7 mouse cellular contexts compared by ENCODE assay signal in genomic region chr11:118443201-118443970, GRCm38 (mm10). TPM values are rescaled to one million over a fixed set of nuclear protein-coding genes. Genes with fewer than 3 reads are reported as not detected.
DNase-seq lines count a peak whose midpoint lies in the region; ATAC-seq and TF ChIP-seq lines count a peak whose summit lies in the region.

No protein-coding gene starts in this region.

- peak; percentile 89 for TF ChIP-seq CTCF in forebrain, postnatal 0 days (IDR thresholded peaks at IDR 0.05; ENCODE audit: low read depth)
- peak; percentile 88 for TF ChIP-seq CTCF in kidney, adult 2 months (conservative IDR thresholded peaks at IDR 0.05; ENCODE audit: insufficient read depth, insufficient read length, low read depth, low read length)
- peak; percentile 94 for TF ChIP-seq CTCF in lung, embryonic 14.5 days (IDR thresholded peaks at IDR 0.05; ENCODE audit: low read depth)
- TF ChIP-seq CTCF in small intestine, adult 2 months (IDR thresholded peaks at IDR 0.05; ENCODE audit: extremely low read depth, insufficient read length, insufficient replicate concordance, low read depth, low read length) = peak; percentile 96

- no peak overlapping the region for H3K27ac ChIP-seq in forebrain, postnatal 0 days (ENCODE audit: low read depth, low read length)
- no peak overlapping the region for H3K27ac ChIP-seq in kidney, adult 2 months (ENCODE audit: insufficient read depth, low read depth, low read length)
- H3K27ac ChIP-seq in lung, embryonic 14.5 days (ENCODE audit: low read depth) = no peak overlapping the region
- no peak overlapping the region for H3K27ac ChIP-seq in small intestine, adult 2 months (ENCODE audit: insufficient read depth, low read depth, low read length)

- H3K4me1 ChIP-seq in forebrain, postnatal 0 days (ENCODE audit: insufficient read depth) = peaks cover 5% of the 10 kb centered on the region; the same call in 1 of the 2 replicates
- H3K4me1 ChIP-seq in kidney, adult 2 months (ENCODE audit: control insufficient read depth, insufficient read depth, low read length) = peaks cover 8% of the 10 kb centered on the region; the same call in 1 of the 2 replicates
- H3K4me1 ChIP-seq in lung, embryonic 14.5 days (ENCODE audit: insufficient read depth) = 0 out of 2 replicates have a peak, but pooled peaks cover under 1% of the 10 kb centered on the region
- peaks cover 10% of the 10 kb centered on the region for H3K4me1 ChIP-seq in small intestine, adult 2 months (ENCODE audit: control insufficient read depth, insufficient read depth, insufficient read length, low read length)

- peak; percentile 36; the same call in 1 of the 2 replicates for ATAC-seq in forebrain, postnatal 0 days
- ATAC-seq in lung, embryonic 14.5 days (ENCODE audit: insufficient read depth) = peak; percentile 33; the same call in 1 of the 2 replicates

- no peak for TF ChIP-seq POLR2A in kidney, adult 2 months (IDR thresholded peaks at IDR 0.05; ENCODE audit: low read depth, low read length)
- no peak for TF ChIP-seq POLR2A in small intestine, adult 2 months (IDR thresholded peaks at IDR 0.05; ENCODE audit: low read depth, low read length)

- no peak overlapping the region for H3K9ac ChIP-seq in forebrain, postnatal 0 days
- no peak overlapping the region for H3K9ac ChIP-seq in lung, embryonic 14.5 days

- peak; percentile 51 to 76 for DNase-seq in right cerebral cortex, postnatal 10 days (ENCODE audit: low spot score in 2 of 2)
- DNase-seq in right cerebral cortex, adult 18-20 months = no peak
- peak; percentile 92 for DNase-seq in adrenal gland, postnatal 14 days
- DNase-seq in forebrain, postnatal 0 days = peak; percentile 77
- peak; percentile 69 for DNase-seq in kidney, adult 2 months
- DNase-seq in lung, embryonic 14.5 days = peak; percentile 93

- H3K9me3 ChIP-seq in forebrain, postnatal 0 days (ENCODE audit: low read length) = no peaks in the 10 kb centered on the region
- no peaks in the 10 kb centered on the region for H3K9me3 ChIP-seq in lung, embryonic 14.5 days (ENCODE audit: low read depth, low read length)

- no peak overlapping the region for H3K4me3 ChIP-seq in forebrain, postnatal 0 days (ENCODE audit: low read depth, low read length)
- no peak overlapping the region for H3K4me3 ChIP-seq in kidney, adult 2 months (ENCODE audit: insufficient read depth, low read depth, low read length)
- no peak overlapping the region for H3K4me3 ChIP-seq in lung, embryonic 14.5 days (ENCODE audit: low read depth, low read length)
- H3K4me3 ChIP-seq in small intestine, adult 2 months (ENCODE audit: low read depth, low read length) = no peak overlapping the region

- no peaks in the 10 kb centered on the region for H3K27me3 ChIP-seq in forebrain, postnatal 0 days (ENCODE audit: insufficient read depth, low read length)
- H3K27me3 ChIP-seq in kidney, adult 2 months (replicated peaks; ENCODE audit: control insufficient read depth, insufficient read depth, low read length) = no peaks in the 10 kb centered on the region
- H3K27me3 ChIP-seq in lung, embryonic 14.5 days (ENCODE audit: insufficient read depth, low read length) = no peaks in the 10 kb centered on the region; the same call in 1 of the 2 replicates
- no peaks in the 10 kb centered on the region for H3K27me3 ChIP-seq in small intestine, adult 2 months (ENCODE audit: control insufficient read depth, insufficient read depth, low read length)

- no peaks in the 10 kb centered on the region for H3K36me3 ChIP-seq in forebrain, postnatal 0 days (ENCODE audit: insufficient read depth)
- no peaks in the 10 kb centered on the region for H3K36me3 ChIP-seq in kidney, adult 2 months (ENCODE audit: control insufficient read depth, insufficient read depth, low read length)
- H3K36me3 ChIP-seq in lung, embryonic 14.5 days (ENCODE audit: insufficient read depth) = 0 out of 2 replicates have a peak, but pooled peaks cover 3% of the 10 kb centered on the region
- no peaks in the 10 kb centered on the region for H3K36me3 ChIP-seq in small intestine, adult 2 months (ENCODE audit: control insufficient read depth, insufficient read depth, low read length)

- 37% methylated on average over 11 of the region's 11 CpGs for WGBS in forebrain, postnatal 0 days
- 34% methylated on average over 11 of the region's 11 CpGs for WGBS in kidney, adult 2 months
- WGBS in lung, embryonic 14.5 days = 29% methylated on average over 11 of the region's 11 CpGs
- 31% methylated on average over 11 of the region's 11 CpGs for WGBS in small intestine, adult 2 months

- no peak overlapping the region for H3K4me2 ChIP-seq in forebrain, postnatal 0 days (ENCODE audit: low read depth)
- H3K4me2 ChIP-seq in lung, embryonic 14.5 days = no peak overlapping the region

RNA-seq across cellular contexts. Expression of gene C1qtnf1, which starts 15.4 kb away (rescaled TPM):
- 23.7 and 29.2 TPM in 2 replicates for total RNA-seq in adrenal gland, postnatal 14 days (2021)
- 5.1 and 8.5 TPM in 2 replicates for total RNA-seq in forebrain, postnatal 0 days (2014; rRNA removed)
- 5.4 and 5.9 TPM in 2 replicates for polyA plus RNA-seq in forebrain, postnatal 0 days (2015; fragmentation: Nextera tagmentation; extraction: Ambion mirVana)
- polyA plus RNA-seq in kidney, adult 2 months (2012; rRNA removed) = 22.8 and 24.2 TPM in 2 replicates
- 6.6 and 7.7 TPM in 2 replicates for polyA plus RNA-seq in lung, embryonic 14.5 days (2014; fragmentation: Nextera tagmentation; extraction: Ambion mirVana)
- polyA plus RNA-seq in small intestine, adult 2 months (2012; rRNA removed) = 3.3 and 4.3 TPM in 2 replicates

RNA-seq across cellular contexts. Expression of gene Cant1, which starts 24.5 kb away (rescaled TPM):
- 25.3 and 28.4 TPM in 2 replicates for total RNA-seq in adrenal gland, postnatal 14 days (2021)
- total RNA-seq in forebrain, postnatal 0 days (2014; rRNA removed) = 38.6 and 52.4 TPM in 2 replicates
- polyA plus RNA-seq in forebrain, postnatal 0 days (2015; fragmentation: Nextera tagmentation; extraction: Ambion mirVana) = 27.8 and 31.6 TPM in 2 replicates
- polyA plus RNA-seq in kidney, adult 2 months (2012; rRNA removed) = 42.6 and 53.0 TPM in 2 replicates
- 27.7 and 31.4 TPM in 2 replicates for polyA plus RNA-seq in lung, embryonic 14.5 days (2014; fragmentation: Nextera tagmentation; extraction: Ambion mirVana)
- polyA plus RNA-seq in small intestine, adult 2 months (2012; rRNA removed) = 73.6 and 158 TPM in 2 replicates

RNA-seq across cellular contexts. Expression of gene Engase, which starts 33.2 kb away (rescaled TPM):
- total RNA-seq in adrenal gland, postnatal 14 days (2021) = 12.1 and 12.4 TPM in 2 replicates
- total RNA-seq in forebrain, postnatal 0 days (2014; rRNA removed) = 8.1 and 8.5 TPM in 2 replicates
- polyA plus RNA-seq in forebrain, postnatal 0 days (2015; fragmentation: Nextera tagmentation; extraction: Ambion mirVana) = 4.2 and 5.7 TPM in 2 replicates
- polyA plus RNA-seq in kidney, adult 2 months (2012; rRNA removed) = 10.5 and 12.3 TPM in 2 replicates
- 7.0 and 10.5 TPM in 2 replicates for polyA plus RNA-seq in lung, embryonic 14.5 days (2014; fragmentation: Nextera tagmentation; extraction: Ambion mirVana)
- 12.3 and 18.3 TPM in 2 replicates for polyA plus RNA-seq in small intestine, adult 2 months (2012; rRNA removed)

RNA-seq across cellular contexts. Expression of gene Lgals3bp, which starts 41.5 kb away (rescaled TPM):
- total RNA-seq in adrenal gland, postnatal 14 days (2021) = 51.1 and 59.7 TPM in 2 replicates
- total RNA-seq in forebrain, postnatal 0 days (2014; rRNA removed) = 15.5 and 15.6 TPM in 2 replicates
- 13.7 and 16.4 TPM in 2 replicates for polyA plus RNA-seq in forebrain, postnatal 0 days (2015; fragmentation: Nextera tagmentation; extraction: Ambion mirVana)
- 360 and 363 TPM in 2 replicates for polyA plus RNA-seq in kidney, adult 2 months (2012; rRNA removed)
- polyA plus RNA-seq in lung, embryonic 14.5 days (2014; fragmentation: Nextera tagmentation; extraction: Ambion mirVana) = 2.9 and 3.8 TPM in 2 replicates
- 372 and 739 TPM in 2 replicates for polyA plus RNA-seq in small intestine, adult 2 months (2012; rRNA removed)
